Mouse (Mus musculus) kidney, postnatal 36 days (tissue): Measurements from ENCODE around the gene Clmn.

Experiments
- DNase-seq, 2 experiments: peaks; one replicate each; pipeline ENCODE4 v3.0.0; 2021 to 2022; ENCODE audit warnings: mixed read lengths in 2 of 2

Gene Clmn

DNA sequence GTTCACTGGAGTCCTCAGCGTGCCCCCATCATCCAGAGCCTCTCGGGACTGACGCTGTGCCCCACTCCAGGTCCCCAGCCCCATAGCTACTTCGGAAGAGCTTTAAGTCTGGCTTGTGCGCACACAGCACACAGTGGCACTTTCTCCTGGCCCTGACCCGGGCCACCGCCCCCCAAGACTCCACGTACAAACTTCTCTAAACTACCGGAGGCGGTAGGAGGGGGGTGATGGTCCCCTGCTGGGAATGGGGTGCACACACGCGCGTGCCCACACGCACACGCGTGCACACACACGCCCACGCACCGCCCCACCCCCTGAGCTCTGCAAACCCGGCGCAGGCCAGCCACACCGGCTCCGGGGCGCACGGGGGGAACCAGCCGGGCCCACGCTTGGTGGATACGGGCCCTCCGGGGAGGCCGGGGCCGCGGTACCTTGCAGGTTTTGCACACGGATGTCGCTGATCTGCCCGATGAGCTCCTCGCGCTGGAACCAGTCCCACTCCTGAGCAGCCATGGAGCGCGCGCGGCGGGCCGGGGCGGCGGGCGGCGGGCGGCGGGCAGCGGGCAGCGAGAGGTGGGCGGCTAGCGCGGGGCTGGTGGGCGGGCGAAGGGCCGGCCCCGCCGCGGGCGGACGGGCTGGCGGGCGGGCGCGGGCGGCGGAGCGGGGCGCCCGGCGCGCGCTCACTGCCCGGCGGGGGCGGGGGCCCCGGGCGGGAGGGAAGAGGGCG lies at the start of gene Clmn:
TSS of gene Clmn (minus strand) at position 638 of the 727 bp plus-strand sequence.
- DNase-seq: peak in 1 of 2 experiments; percentile 64

DNA sequence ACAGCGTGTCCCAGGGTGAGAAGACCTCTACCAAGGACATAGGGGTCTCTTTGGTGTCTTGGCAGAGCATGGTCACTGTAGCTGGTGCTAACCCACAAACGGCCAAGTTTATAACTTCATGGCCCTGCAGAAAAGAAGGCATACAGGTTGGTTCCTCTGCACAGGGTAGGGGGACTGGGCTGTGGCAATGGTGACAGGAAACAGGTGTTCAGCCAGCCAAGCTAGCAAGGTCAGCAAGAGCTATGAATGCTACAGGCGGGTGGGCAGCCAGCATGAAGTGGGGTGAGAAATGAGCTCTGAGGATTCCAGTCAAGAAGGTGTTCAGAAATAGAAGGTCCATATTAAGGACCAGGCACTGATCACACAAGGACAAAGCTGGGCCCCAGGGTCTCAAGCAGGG lies 48.1 kb upstream of the Clmn start:
- DNase-seq: no peak

DNA sequence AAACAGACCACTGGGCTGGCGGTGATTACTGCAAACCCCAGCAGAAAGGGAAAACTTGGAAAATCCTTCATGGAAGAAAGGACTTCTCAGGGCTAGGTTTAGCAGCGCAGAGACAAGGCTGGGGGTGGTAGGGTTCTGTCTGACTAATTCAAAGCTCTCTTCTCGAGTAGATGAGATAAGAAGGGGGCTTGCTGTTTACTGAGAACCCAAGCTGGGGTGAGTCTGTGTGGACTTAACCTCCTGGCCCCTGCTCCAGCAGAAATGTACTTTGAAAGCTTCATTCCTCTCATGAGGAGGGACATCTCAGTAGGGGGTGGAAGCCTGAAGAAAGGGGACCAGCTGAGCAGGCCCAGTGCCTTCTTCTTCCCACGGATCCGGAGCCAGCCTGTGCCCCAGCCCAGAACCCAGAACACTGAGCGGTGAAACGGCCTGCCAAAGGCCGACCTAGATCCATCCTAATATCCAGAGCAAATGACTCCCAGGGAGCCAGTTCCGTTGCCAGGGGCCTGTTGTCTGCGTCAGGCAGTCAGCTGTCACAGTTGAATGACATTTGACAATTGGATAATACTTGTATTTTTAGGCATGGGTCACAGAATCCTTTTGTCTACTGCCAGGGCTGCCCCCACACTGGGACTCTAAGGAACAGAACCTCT lies 47.5 kb upstream of the Clmn start:
- DNase-seq: peak in 1 of 2 experiments; percentile 37

GRCm38 (mm10) chr12:104909750-104910149 lies 44.9 kb upstream of the Clmn start:
- no peak for DNase-seq

- no peak for DNase-seq
Measured at GRCm38 (mm10) chr12:104908986-104909385, 44.1 kb upstream of the Clmn start.

- no peak for DNase-seq
Measured at GRCm38 (mm10) chr12:104908024-104908781, 43.3 kb upstream of the Clmn start.

DNA sequence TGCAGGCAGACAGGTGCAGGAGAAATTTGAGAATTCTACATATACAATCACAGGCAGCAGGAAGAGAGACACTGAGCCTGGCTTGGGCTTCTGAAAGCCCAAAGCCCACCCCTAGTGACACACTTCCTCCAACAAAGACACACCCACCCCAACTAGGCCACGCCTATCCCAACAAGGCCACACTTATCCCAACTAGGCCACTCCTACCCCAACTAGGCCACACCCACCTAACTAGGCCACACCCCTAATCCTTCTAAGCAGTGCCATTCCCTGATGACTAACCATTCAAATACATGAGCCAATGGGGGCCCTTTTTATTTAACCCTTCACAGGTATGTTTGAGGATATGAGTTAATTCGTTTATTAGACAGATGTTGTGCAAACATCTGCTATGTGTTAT lies 42.3 kb upstream of the Clmn start:
- no peak for DNase-seq

GRCm38 (mm10) chr12:104904138-104904537 lies 39.3 kb upstream of the Clmn start:
- peak in 1 of 2 experiments; percentile 37 for DNase-seq

DNA sequence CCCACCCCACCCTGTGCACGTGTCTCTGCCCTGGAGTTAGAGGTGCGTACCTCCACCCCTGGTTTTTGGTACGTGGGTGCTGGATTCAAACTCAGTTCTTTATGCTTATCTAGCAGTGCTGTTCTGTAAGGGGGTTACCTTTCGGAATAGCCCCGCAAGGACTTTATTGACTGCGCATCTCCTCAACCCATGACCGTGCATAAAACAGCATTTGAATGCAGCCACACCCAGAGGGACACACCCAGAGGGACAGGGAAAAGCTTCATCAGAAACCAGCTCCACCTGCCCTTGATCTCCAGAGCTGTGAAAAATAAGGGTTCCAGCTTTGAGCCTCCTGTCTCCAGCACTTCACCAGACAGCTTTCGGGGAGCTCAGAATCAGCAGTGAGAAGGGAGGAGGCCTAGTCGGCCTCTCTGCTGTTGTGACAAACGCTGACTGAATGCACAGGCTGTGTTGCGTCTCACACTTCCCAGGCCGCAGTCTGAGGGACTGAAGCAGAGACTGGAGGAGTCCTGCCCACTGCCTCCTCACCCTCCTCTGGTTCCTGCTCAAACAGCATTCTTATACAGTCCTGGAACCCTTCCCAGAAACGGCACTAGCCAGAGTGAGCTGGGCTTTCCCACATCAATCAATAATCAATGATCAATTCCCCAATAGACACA lies 37.6 kb upstream of the Clmn start:
- no peak for DNase-seq

GRCm38 (mm10) chr12:104901320-104901719 lies 36.4 kb upstream of the Clmn start:
- no peak for DNase-seq

DNA sequence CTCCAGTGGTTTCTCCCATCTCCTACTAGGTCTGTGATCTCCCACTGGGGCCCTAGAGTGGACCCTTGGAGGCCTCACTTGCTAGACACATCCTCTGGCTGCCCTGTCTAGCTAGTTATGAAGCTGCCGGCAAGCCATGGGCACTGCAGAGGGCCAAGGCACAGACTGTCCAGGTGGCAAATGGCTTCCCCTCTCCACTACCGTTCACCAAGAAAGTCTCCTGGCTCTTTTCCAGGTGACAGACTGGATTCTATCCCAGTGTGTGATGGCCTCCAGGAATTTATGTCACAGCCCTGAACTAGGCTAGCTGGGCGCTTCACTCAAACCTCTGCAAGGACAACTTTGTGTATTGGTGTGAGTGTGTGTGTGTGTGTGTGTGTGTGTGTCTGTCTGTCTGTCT lies 35.0 kb upstream of the Clmn start:
- peak; percentile 26 to 42 for DNase-seq

DNA sequence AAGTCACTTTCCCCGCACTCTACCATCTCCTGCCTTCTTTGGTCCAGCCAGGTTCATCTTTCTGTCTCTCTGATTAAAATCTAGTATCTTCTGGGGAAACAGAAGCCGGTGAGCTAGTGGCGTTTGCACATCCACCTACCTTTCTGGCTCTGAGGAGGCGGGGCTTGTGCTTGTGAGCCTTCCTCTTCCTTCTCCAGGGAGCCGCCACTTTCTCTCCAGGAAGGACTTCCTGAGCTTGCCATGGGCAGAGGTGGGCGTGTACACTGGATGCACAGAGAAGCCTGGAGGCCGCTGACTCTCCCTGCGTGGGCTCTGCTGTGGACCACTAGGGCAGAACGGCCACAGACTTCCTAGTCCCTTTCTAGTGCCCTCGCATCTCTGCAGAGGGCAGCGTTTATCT lies 34.3 kb upstream of the Clmn start:
- peak; percentile 23 to 43 for DNase-seq

- peak; percentile 66 to 78 for DNase-seq
Measured at GRCm38 (mm10) chr12:104898718-104899117, 33.8 kb upstream of the Clmn start.

GRCm38 (mm10) chr12:104897051-104897618 lies 32.3 kb upstream of the Clmn start:
- DNase-seq: peak; percentile 66 to 79

GRCm38 (mm10) chr12:104896640-104897039 lies 31.8 kb upstream of the Clmn start:
- peak; percentile 81 to 90 for DNase-seq

DNA sequence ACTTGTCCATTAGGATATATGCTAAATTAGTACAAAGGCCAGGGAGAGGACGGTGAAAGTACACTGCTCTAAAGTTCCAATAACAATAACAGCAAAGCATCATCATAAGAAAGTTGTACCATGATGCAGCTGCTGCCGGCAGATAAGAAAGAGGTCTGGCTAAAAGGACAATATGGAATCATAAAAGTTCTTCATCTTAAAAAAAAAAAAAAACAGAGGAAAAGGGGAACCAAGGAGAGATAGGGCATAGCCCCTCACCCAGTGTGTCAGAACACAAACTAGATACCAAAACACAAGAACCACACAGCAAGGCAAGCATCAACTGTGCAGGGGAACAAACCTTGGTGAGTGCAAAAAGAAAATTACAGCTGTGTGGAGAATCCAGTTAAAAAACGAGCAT lies 27.4 kb upstream of the Clmn start:
- DNase-seq: no peak

GRCm38 (mm10) chr12:104890066-104890465 lies 25.2 kb upstream of the Clmn start:
- no peak for DNase-seq

DNA sequence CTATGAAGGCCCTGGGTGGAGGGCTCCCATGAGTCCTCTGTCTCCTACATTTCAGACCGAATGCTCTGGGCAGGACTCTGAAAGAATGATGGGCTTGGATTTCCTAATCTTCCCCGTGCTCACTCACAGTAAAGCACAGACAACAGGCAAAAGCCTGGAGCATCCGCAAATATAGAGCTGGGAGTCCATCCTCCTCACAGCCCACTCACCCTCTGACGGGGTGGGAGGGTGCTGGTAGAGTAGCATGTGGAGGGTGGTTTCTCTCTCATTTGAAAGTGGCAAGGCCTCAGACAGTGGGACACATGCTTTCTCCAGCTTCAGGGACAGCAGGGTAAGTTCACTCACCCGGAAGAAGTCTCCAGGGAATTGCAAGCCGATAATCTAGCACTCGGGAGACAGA lies 21.2 kb upstream of the Clmn start:
- DNase-seq: no peak

GRCm38 (mm10) chr12:104882533-104882932 lies 17.7 kb upstream of the Clmn start:
- DNase-seq: peak in 1 of 2 experiments; percentile 37

GRCm38 (mm10) chr12:104882061-104882460 lies 17.2 kb upstream of the Clmn start:
- no peak for DNase-seq

DNA sequence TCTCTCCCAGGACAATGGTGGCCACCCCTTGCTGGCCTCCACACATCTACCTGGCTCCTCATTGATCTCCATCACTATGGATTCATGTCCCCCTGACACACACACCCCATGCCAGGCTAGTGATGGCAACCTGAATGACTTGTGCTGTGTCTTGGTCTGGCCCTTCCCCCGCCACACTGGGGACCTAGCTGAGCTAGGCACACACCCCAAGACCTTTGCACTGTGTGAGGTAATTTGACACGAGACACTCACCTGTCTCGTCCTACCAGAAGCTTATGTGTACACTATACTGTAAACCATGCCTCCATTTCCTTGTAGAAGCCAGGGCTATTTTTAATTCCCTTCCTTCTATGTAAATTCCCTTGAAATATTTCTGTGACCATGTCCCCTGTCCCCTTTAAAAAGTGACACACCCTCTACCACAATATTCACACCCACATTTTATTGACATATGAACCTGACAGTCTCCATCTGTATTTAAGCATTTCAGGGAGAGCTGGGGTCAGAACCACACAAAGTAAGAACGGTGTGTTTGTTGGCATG lies 16.7 kb upstream of the Clmn start:
- DNase-seq: no peak

DNA sequence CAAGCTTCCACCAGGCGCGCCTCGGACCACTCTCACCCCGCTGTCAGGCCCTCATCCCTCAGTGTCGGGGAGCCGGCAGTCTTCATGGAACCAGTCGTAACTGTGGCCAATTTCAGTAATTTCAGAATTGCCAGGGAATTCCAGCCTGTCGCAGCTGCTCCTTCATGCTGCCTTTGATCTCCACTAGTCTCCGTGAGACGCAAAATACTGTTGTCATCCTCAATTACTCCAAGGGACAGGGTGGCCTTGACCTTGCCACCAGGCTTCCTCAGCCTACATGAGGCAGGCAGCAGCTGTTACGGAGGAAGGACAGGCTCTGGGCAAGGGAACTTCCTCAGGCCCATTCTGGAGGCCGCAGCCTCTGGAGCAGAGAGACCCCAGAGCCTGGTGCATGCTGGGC lies 15.5 kb upstream of the Clmn start:
- DNase-seq: no peak
